Mouse (Mus musculus) intestine, postnatal 0 days (tissue): ENCODE data around the gene Zfp568. TPM values are rescaled to one million over a fixed set of nuclear protein-coding genes. Genes with fewer than 3 reads are reported as not detected.

Source experiments
- ATAC-seq: fragments of 200-750 bp; cut with Nextera tagmentation; 2 replicates; pipeline ENCODE4 v1.8.0; 2017; ENCODE audit warnings: mild to moderate bottlenecking, moderate TSS enrichment, moderate library complexity
- H3K27ac ChIP-seq: fragments of 300-500 bp; sonication (generic); 2 replicates; pipeline ENCODE4 v1.5.1; 2014; ENCODE audit warnings: mild to moderate bottlenecking, low read depth, low read length, moderate library complexity
- H3K27me3 ChIP-seq: fragments of 300-500 bp; sonication (generic); replicated peaks from 2 replicates; pipeline ENCODE4 v1.6.1; 2014; ENCODE audit warnings: low read length, mixed read lengths; ENCODE audit not compliant: control insufficient read depth, insufficient read depth
- H3K36me3 ChIP-seq: fragments of 300-500 bp; sonication (generic); 2 replicates; pipeline ENCODE4 v1.6.1; 2014; ENCODE audit warnings: mild to moderate bottlenecking, moderate library complexity; ENCODE audit not compliant: control insufficient read depth, insufficient read depth
- H3K4me1 ChIP-seq: fragments of 300-500 bp; sonication (generic); replicated peaks from 2 replicates; pipeline ENCODE4 v1.6.1; 2014; ENCODE audit warnings: antibody characterized with exemption, low read length, mixed read lengths; ENCODE audit not compliant: control insufficient read depth, insufficient read depth
- H3K4me2 ChIP-seq: fragments of 300-500 bp; sonication (generic); replicated peaks from 2 replicates; pipeline ENCODE4 v1.6.1; 2014; ENCODE audit warnings: low read depth, mild to moderate bottlenecking, moderate library complexity
- H3K4me3 ChIP-seq: fragments of 300-500 bp; sonication (generic); 2 replicates; pipeline ENCODE4 v1.5.1; 2014; ENCODE audit warnings: low read depth, low read length
- H3K9ac ChIP-seq: fragments of 300-500 bp; sonication (generic); 2 replicates; pipeline ENCODE4 v1.6.1; 2014; ENCODE audit warnings: mild to moderate bottlenecking, low read depth, low read length
- H3K9me3 ChIP-seq: fragments of 300-500 bp; sonication (generic); 2 replicates; pipeline ENCODE4 v1.6.1; 2016; ENCODE audit warnings: mixed run types; ENCODE audit not compliant: control insufficient read depth
- CTCF ChIP-seq: sonication (generic); IDR thresholded peaks from 2 replicates; pipeline ENCODE4 v1.5.1; 2016; ENCODE audit warnings: low read depth, mild to moderate bottlenecking, control low read depth, antibody characterized with exemption, moderate library complexity
- WGBS: fragments of 180-500 bp; shearing (Covaris S2); extraction: QIAGEN DNeasy Blood & Tissue Kit; methylation state at CpG from one replicate; pipeline ENCODE4 v1.1.7; 2014; 5-methylcytosine and 5-hydroxymethylcytosine counted together
- polyA plus RNA-seq: library from polyadenylated mRNA; unstranded; fragments of >200 nt; fragmentation: Nextera tagmentation; extraction: Ambion mirVana; gene quantifications from 2 replicates; pipeline ENCODE4 v1.2.1, GENCODE M21; 2015

Zfp568 gene
- polyA plus RNA-seq: 5.5 and 5.8 TPM in 2 replicates

GRCm38 (mm10) chr7:29983690-29984380, at the start of gene Zfp568:
TSS of gene Zfp568 (plus strand) at chr7:29983955.
- Histone ChIP-seq H3K27me3 (no peaks in the 10 kb centered on the region), H3K9ac (peak within 1 kb of the TSS; percentile 75), H3K27ac (peak within 1 kb of the TSS; percentile 89), H3K4me3 (peak within 1 kb of the TSS; percentile 78), H3K4me2 (peak within 1 kb of the TSS; percentile 82), H3K36me3 (peaks cover 9% of the 10 kb centered on the region), H3K4me1 (peaks cover 8% of the 10 kb centered on the region; the same call in 1 of the 2 replicates), H3K9me3 (no peaks in the 10 kb centered on the region)
- peak; percentile 86 for ATAC-seq
- WGBS: under 1% methylated on average over 62 of the region's 62 CpGs
- TF ChIP-seq CTCF: peak; percentile 82

- no peaks in the 10 kb centered on the region for H3K27me3 ChIP-seq
- no peak overlapping the region for H3K27ac ChIP-seq
- no peak overlapping the region for H3K4me2 ChIP-seq
- ATAC-seq: no peak
- H3K36me3 ChIP-seq: peaks cover 24% of the 10 kb centered on the region
- TF ChIP-seq CTCF: no peak
- no peak overlapping the region for H3K4me3 ChIP-seq
- no peak overlapping the region for H3K9ac ChIP-seq
- 87% methylated on average over 6 of the region's 6 CpGs for WGBS
- no peaks in the 10 kb centered on the region for H3K9me3 ChIP-seq
- no peaks in the 10 kb centered on the region for H3K4me1 ChIP-seq
Observed at GRCm38 (mm10) chr7:29938856-29939255, 44.9 kb upstream of the Zfp568 start.

GRCm38 (mm10) chr7:29941027-29941426, 42.7 kb upstream of the Zfp568 start:
- ATAC-seq: no peak
- no peak for TF ChIP-seq CTCF
- Histone ChIP-seq H3K9ac (no peak overlapping the region), H3K9me3 (no peaks in the 10 kb centered on the region), H3K36me3 (peaks cover 6% of the 10 kb centered on the region; the same call in 1 of the 2 replicates), H3K27ac (no peak overlapping the region), H3K4me1 (no peaks in the 10 kb centered on the region), H3K4me2 (no peak overlapping the region), H3K27me3 (no peaks in the 10 kb centered on the region), H3K4me3 (no peak overlapping the region)
- 90% methylated on average over 11 of the region's 11 CpGs for whole genome bisulfite sequencing

- Histone ChIP-seq H3K36me3 (peaks cover 6% of the 10 kb centered on the region; the same call in 1 of the 2 replicates), H3K27ac (no peak overlapping the region)
- no peak for TF ChIP-seq CTCF
Observed at GRCm38 (mm10) chr7:29942740-29943139, 41.0 kb upstream of the Zfp568 start.

GRCm38 (mm10) chr7:29943720-29944119, 40.0 kb upstream of the Zfp568 start:
- Histone ChIP-seq H3K4me3 (no peak overlapping the region), H3K9me3 (no peaks in the 10 kb centered on the region), H3K9ac (no peak overlapping the region), H3K4me1 (no peaks in the 10 kb centered on the region), H3K27ac (no peak overlapping the region), H3K27me3 (no peaks in the 10 kb centered on the region), H3K4me2 (no peak overlapping the region), H3K36me3 (peaks cover 6% of the 10 kb centered on the region; the same call in 1 of the 2 replicates)
- TF ChIP-seq CTCF: no peak
- ATAC-seq: no peak
- WGBS: 77% methylated on average over 2 of the region's 2 CpGs

More at GRCm38 (mm10) chr7:29942740-29943139, 41.0 kb upstream of the Zfp568 start:
- H3K27me3 ChIP-seq: no peaks in the 10 kb centered on the region
- no peaks in the 10 kb centered on the region for H3K4me1 ChIP-seq
- no peaks in the 10 kb centered on the region for H3K9me3 ChIP-seq
- WGBS: 62% methylated on average over 2 of the region's 2 CpGs
- no peak overlapping the region for H3K4me2 ChIP-seq
- no peak overlapping the region for H3K9ac ChIP-seq
- ATAC-seq: no peak
- H3K4me3 ChIP-seq: no peak overlapping the region

- Histone ChIP-seq H3K4me1 (no peaks in the 10 kb centered on the region), H3K9ac (no peak overlapping the region), H3K4me3 (no peak overlapping the region), H3K9me3 (no peaks in the 10 kb centered on the region), H3K36me3 (peaks cover 6% of the 10 kb centered on the region; the same call in 1 of the 2 replicates), H3K27me3 (no peaks in the 10 kb centered on the region), H3K27ac (no peak overlapping the region), H3K4me2 (no peak overlapping the region)
- TF ChIP-seq CTCF: no peak
- 84% methylated on average over 2 of the region's 2 CpGs for WGBS
- no peak for ATAC-seq
Observed at GRCm38 (mm10) chr7:29944201-29944600, 39.6 kb upstream of the Zfp568 start.
